Mouse (Mus musculus) megakaryocyte-erythroid progenitor cell, adult 5-6 weeks (primary cell): ENCODE results near the gene Lcp2. TPM values are rescaled to one million over a fixed set of nuclear protein-coding genes. Genes with fewer than 3 reads are reported as not detected.

ENCODE experiments used
- ATAC-seq: replicated peaks from 2 replicates; pipeline ENCODE4 v1.8.0; 2016; ENCODE audit warnings: mild to moderate bottlenecking, inconsistent platforms; ENCODE audit not compliant: severe bottlenecking, poor library complexity, low FRiP score, low TSS enrichment
- total RNA-seq, 2 experiments: library from RNA; stranded (forward) in 1 of 2; stranded (reverse) in 1 of 2; fragments of 200-1000, 215-1000 nt in 1 of 2; fragments of >200 nt in 1 of 2; fragmentation: Nextera tagmentation in 1 of 2; gene quantifications; 2 replicates each; pipeline ENCODE4 v1.2.3; 2014 to 2017

Gene Lcp2
- total RNA-seq (2014; fragmentation: Nextera tagmentation): 11.4 and 19.0 TPM in 2 replicates
- total RNA-seq (2017): 9.3 and 16.2 TPM in 2 replicates

GRCm38 (mm10) chr11:34046767-34047541 is at the start of gene Lcp2:
Gene Lcp2 (plus strand): TSS chr11:34046920.
- ATAC-seq: 0 out of 2 replicates have a peak, but pooled peaks have one; percentile 9

GRCm38 (mm10) chr11:33998244-33998643 is 48.5 kb upstream of the Lcp2 start:
- no peak for ATAC-seq

GRCm38 (mm10) chr11:34000416-34000815 is 46.3 kb upstream of the Lcp2 start:
- no peak for ATAC-seq

- peak; percentile 84 for ATAC-seq
Measured at GRCm38 (mm10) chr11:34001938-34002592, 44.7 kb upstream of the Lcp2 start.

GRCm38 (mm10) chr11:34002593-34002965 is 44.1 kb upstream of the Lcp2 start:
- no peak for ATAC-seq

GRCm38 (mm10) chr11:34007616-34008015 is 39.1 kb upstream of the Lcp2 start:
- no peak for ATAC-seq

GRCm38 (mm10) chr11:34008214-34008613 is 38.5 kb upstream of the Lcp2 start:
- ATAC-seq: peak; percentile 74

- peak; percentile 84 for ATAC-seq
Measured at GRCm38 (mm10) chr11:34008702-34009101, 38.0 kb upstream of the Lcp2 start.

- no peak for ATAC-seq
Measured at GRCm38 (mm10) chr11:34009316-34010087, 37.2 kb upstream of the Lcp2 start.

- no peak for ATAC-seq
Measured at GRCm38 (mm10) chr11:34010133-34010858, 36.4 kb upstream of the Lcp2 start.

- no peak for ATAC-seq
Measured at GRCm38 (mm10) chr11:34010859-34011172, 35.9 kb upstream of the Lcp2 start.

GRCm38 (mm10) chr11:34012007-34012652 is 34.6 kb upstream of the Lcp2 start:
- ATAC-seq: no peak

- ATAC-seq: no peak
Measured at GRCm38 (mm10) chr11:34025091-34025490, 21.6 kb upstream of the Lcp2 start.

- no peak for ATAC-seq
Measured at GRCm38 (mm10) chr11:34029658-34030057, 17.1 kb upstream of the Lcp2 start.

GRCm38 (mm10) chr11:34031015-34031805 is 15.5 kb upstream of the Lcp2 start:
- ATAC-seq: peak; percentile 77

- ATAC-seq: no peak
Measured at GRCm38 (mm10) chr11:34034008-34034505, 12.7 kb upstream of the Lcp2 start.

- ATAC-seq: no peak
Measured at GRCm38 (mm10) chr11:34034794-34035193, 11.9 kb upstream of the Lcp2 start.

GRCm38 (mm10) chr11:34035909-34036658 is 10.6 kb upstream of the Lcp2 start:
- no peak for ATAC-seq
